Mouse (Mus musculus): ENCODE results near the gene Olfr380. TPM values are rescaled to one million over a fixed set of nuclear protein-coding genes. Genes with fewer than 3 reads are reported as not detected.

The Olfr380 gene
- total RNA-seq (2014; rRNA removed; ENCODE audit: low replicate concordance) (not detected in 2 replicates), polyA plus RNA-seq (2015; fragmentation: Nextera tagmentation; extraction: Ambion mirVana) (not detected in 2 replicates)

DNA sequence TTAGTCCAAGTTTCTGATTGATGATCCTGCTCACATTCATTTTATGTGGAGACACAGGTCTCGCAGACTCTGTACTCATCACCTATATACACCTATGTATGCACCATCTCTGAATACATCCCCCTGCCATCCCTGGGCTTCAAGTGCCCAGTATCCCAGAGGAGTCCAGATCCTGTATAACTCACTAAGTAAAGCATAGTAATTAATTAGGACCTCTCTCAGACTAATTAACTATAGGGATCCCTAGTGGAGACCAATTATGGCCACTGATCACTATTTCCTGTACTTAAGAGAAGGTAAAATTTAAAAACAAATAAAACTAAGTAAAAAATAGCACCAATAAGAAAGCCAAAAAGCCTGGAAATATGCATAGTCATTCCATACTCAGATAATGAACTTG lies at the start of gene Olfr380:
Gene Olfr380, minus strand, starts transcription at position 101 of the 400 bp plus-strand sequence.
- Histone ChIP-seq H3K4me1 (ENCODE audit: control insufficient read depth, insufficient read depth) (no peaks in the 10 kb centered on the region), H3K9me3 (replicated peaks; ENCODE audit: control insufficient read depth, low read length) (0 out of 2 replicates have a peak, but pooled peaks cover 3% of the 10 kb centered on the region), H3K4me2 (ENCODE audit: low read depth, low read length) (no peak within 1 kb of the TSS), H3K9ac (replicated peaks; ENCODE audit: low read depth, low read length) (no peak within 1 kb of the TSS), H3K4me3 (ENCODE audit: low read depth, low read length) (no peak within 1 kb of the TSS), H3K27me3 (ENCODE audit: control insufficient read depth, insufficient read depth, low read length) (no peaks in the 10 kb centered on the region), H3K27ac (ENCODE audit: low read depth) (no peak within 1 kb of the TSS), H3K36me3 (replicated peaks; ENCODE audit: control insufficient read depth, insufficient read depth, low read length) (no peaks in the 10 kb centered on the region)
- TF ChIP-seq EP300 (IDR thresholded peaks at IDR 0.05; ENCODE audit: low read depth) (no peak), CTCF (IDR thresholded peaks at IDR 0.05; ENCODE audit: low read depth) (no peak)
- no peak for ATAC-seq (ENCODE audit: insufficient read depth, low read depth)
- no peak for DNase-seq (ENCODE audit: low spot score)
- 86% methylated on average over 1 of the region's 1 CpGs for WGBS

DNA sequence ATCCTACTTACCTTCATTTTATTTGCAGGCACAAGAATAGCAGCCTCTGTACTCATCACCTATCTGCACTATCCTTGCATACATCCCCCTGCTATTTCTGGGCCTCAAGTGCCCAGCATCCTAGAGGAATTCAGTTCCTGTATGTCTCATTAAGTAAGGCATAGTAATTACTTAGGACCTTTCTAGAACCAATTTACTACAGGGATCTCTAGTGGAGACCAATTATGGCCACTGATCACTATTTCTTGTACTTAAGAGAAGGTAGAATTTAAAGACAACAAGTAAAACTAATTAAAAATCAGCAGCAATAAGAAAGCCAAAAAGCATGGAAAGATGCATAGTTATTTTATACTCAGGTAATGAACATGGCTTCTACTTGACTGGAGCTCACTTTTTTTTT lies 34.2 kb upstream of the Olfr380 start, which contains the start of gene Olfr381:
Gene Olfr381, minus strand, starts transcription at position 101 of the 400 bp plus-strand sequence.
- no peak within 1 kb of the TSS for H3K9ac ChIP-seq (replicated peaks; ENCODE audit: low read depth, low read length)
- no peak for TF ChIP-seq CTCF (IDR thresholded peaks at IDR 0.05; ENCODE audit: low read depth)
- no peak for TF ChIP-seq EP300 (IDR thresholded peaks at IDR 0.05; ENCODE audit: low read depth)
- no peaks in the 10 kb centered on the region for H3K4me1 ChIP-seq (ENCODE audit: control insufficient read depth, insufficient read depth)
- ATAC-seq (ENCODE audit: insufficient read depth, low read depth) (no peak), DNase-seq (ENCODE audit: low spot score) (no peak)
- no peaks in the 10 kb centered on the region for H3K36me3 ChIP-seq (replicated peaks; ENCODE audit: control insufficient read depth, insufficient read depth, low read length)
- H3K4me3 ChIP-seq (ENCODE audit: low read depth, low read length) = no peak within 1 kb of the TSS
- no peaks in the 10 kb centered on the region for H3K27me3 ChIP-seq (ENCODE audit: control insufficient read depth, insufficient read depth, low read length)
- no peak within 1 kb of the TSS for H3K27ac ChIP-seq (ENCODE audit: low read depth)
- H3K4me2 ChIP-seq (ENCODE audit: low read depth, low read length) = no peak within 1 kb of the TSS
- 0 out of 2 replicates have a peak, but pooled peaks cover 6% of the 10 kb centered on the region for H3K9me3 ChIP-seq (replicated peaks; ENCODE audit: control insufficient read depth, low read length)

DNA sequence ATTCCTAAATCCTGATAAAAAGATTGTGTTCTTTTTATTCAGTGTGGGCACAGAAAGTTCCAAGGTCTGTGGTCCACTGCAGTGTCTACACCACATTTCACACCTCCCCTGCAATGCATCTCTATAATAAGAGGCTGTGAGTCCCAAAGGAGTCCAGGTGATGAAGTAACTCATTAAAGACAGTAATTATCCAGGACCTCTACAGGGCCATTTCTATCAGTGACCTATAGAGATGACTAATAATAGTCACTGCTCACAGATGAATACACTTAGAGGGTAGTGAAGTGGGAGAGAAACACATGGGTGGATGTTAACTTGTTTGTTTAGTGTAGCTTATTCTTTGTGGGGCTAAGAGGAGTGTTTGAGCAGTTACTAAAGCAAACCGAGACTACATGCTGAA lies 28.9 kb downstream of the Olfr380 start, which contains the start of gene Olfr378:
Gene Olfr378, minus strand, starts transcription at position 101 of the 400 bp plus-strand sequence.
- H3K4me1 ChIP-seq (ENCODE audit: control insufficient read depth, insufficient read depth) = no peaks in the 10 kb centered on the region
- no peaks in the 10 kb centered on the region for H3K36me3 ChIP-seq (replicated peaks; ENCODE audit: control insufficient read depth, insufficient read depth, low read length)
- H3K4me3 ChIP-seq (ENCODE audit: low read depth, low read length) = no peak within 1 kb of the TSS
- 69% methylated on average over 1 of the region's 1 CpGs for WGBS
- no peak within 1 kb of the TSS for H3K4me2 ChIP-seq (ENCODE audit: low read depth, low read length)
- peaks cover 4% of the 10 kb centered on the region; the same call in 1 of the 2 replicates for H3K9me3 ChIP-seq (replicated peaks; ENCODE audit: control insufficient read depth, low read length)
- DNase-seq (ENCODE audit: low spot score) = no peak
- H3K27me3 ChIP-seq (ENCODE audit: control insufficient read depth, insufficient read depth, low read length) = no peaks in the 10 kb centered on the region
- no peak for ATAC-seq (ENCODE audit: insufficient read depth, low read depth)
- H3K27ac ChIP-seq (ENCODE audit: low read depth) = no peak within 1 kb of the TSS
- no peak within 1 kb of the TSS for H3K9ac ChIP-seq (replicated peaks; ENCODE audit: low read depth, low read length)
- no peak for TF ChIP-seq EP300 (IDR thresholded peaks at IDR 0.05; ENCODE audit: low read depth)
- TF ChIP-seq CTCF (IDR thresholded peaks at IDR 0.05; ENCODE audit: low read depth) = no peak

Other genes with a start within 250 kb of the Olfr380 start
- gene Trpv1, start 223.2 kb downstream of the Olfr380 start, total RNA-seq (2014; rRNA removed; ENCODE audit: low replicate concordance) = 3.1 TPM in 1 of 2 replicates, not detected in the other
- gene Trpv1, start 223.2 kb downstream of the Olfr380 start, polyA plus RNA-seq (2015; fragmentation: Nextera tagmentation; extraction: Ambion mirVana) = 0.07 TPM in 1 of 2 replicates, not detected in the other
- 0.04 TPM in 1 of 2 replicates, not detected in the other for gene Trpv3, start 190.1 kb downstream of the Olfr380 start, total RNA-seq (2014; rRNA removed; ENCODE audit: low replicate concordance)
- 0.07 and 0.08 TPM in 2 replicates for gene Trpv3, start 190.1 kb downstream of the Olfr380 start, polyA plus RNA-seq (2015; fragmentation: Nextera tagmentation; extraction: Ambion mirVana)
- gene Aspa, start 127.9 kb downstream of the Olfr380 start, total RNA-seq (2014; rRNA removed; ENCODE audit: low replicate concordance) = not detected in 2 replicates
- 0.23 and 0.37 TPM in 2 replicates for gene Aspa, start 127.9 kb downstream of the Olfr380 start, polyA plus RNA-seq (2015; fragmentation: Nextera tagmentation; extraction: Ambion mirVana)
- gene Gm49340, start 127.8 kb downstream of the Olfr380 start, total RNA-seq (2014; rRNA removed; ENCODE audit: low replicate concordance) = not detected in 2 replicates
- not detected in 2 replicates for gene Gm49340, start 127.8 kb downstream of the Olfr380 start, polyA plus RNA-seq (2015; fragmentation: Nextera tagmentation; extraction: Ambion mirVana)
- gene Spata22, start 127.8 kb downstream of the Olfr380 start, total RNA-seq (2014; rRNA removed; ENCODE audit: low replicate concordance) = not detected in 2 replicates
- not detected in 2 replicates for gene Spata22, start 127.8 kb downstream of the Olfr380 start, polyA plus RNA-seq (2015; fragmentation: Nextera tagmentation; extraction: Ambion mirVana)
- gene Olfr20, start 106.7 kb downstream of the Olfr380 start, total RNA-seq (2014; rRNA removed; ENCODE audit: low replicate concordance) = not detected in 2 replicates
- gene Olfr20, start 106.7 kb downstream of the Olfr380 start, polyA plus RNA-seq (2015; fragmentation: Nextera tagmentation; extraction: Ambion mirVana) = not detected in 2 replicates
- gene Olfr376, start 86.3 kb downstream of the Olfr380 start, total RNA-seq (2014; rRNA removed; ENCODE audit: low replicate concordance) = not detected in 2 replicates
- gene Olfr376, start 86.3 kb downstream of the Olfr380 start, polyA plus RNA-seq (2015; fragmentation: Nextera tagmentation; extraction: Ambion mirVana) = not detected in 2 replicates
- not detected in 2 replicates for gene Olfr1, start 57.9 kb downstream of the Olfr380 start, total RNA-seq (2014; rRNA removed; ENCODE audit: low replicate concordance)
- gene Olfr1, start 57.9 kb downstream of the Olfr380 start, polyA plus RNA-seq (2015; fragmentation: Nextera tagmentation; extraction: Ambion mirVana) = not detected in 2 replicates
- gene Olfr378, start 29.0 kb downstream of the Olfr380 start, total RNA-seq (2014; rRNA removed; ENCODE audit: low replicate concordance) = not detected in 2 replicates
- gene Olfr378, start 29.0 kb downstream of the Olfr380 start, polyA plus RNA-seq (2015; fragmentation: Nextera tagmentation; extraction: Ambion mirVana) = not detected in 2 replicates
- gene Olfr381, start 34.1 kb upstream of the Olfr380 start, total RNA-seq (2014; rRNA removed; ENCODE audit: low replicate concordance) = not detected in 2 replicates
- not detected in 2 replicates for gene Olfr381, start 34.1 kb upstream of the Olfr380 start, polyA plus RNA-seq (2015; fragmentation: Nextera tagmentation; extraction: Ambion mirVana)
- gene Olfr382, start 59.7 kb upstream of the Olfr380 start, total RNA-seq (2014; rRNA removed; ENCODE audit: low replicate concordance) = not detected in 2 replicates
- not detected in 2 replicates for gene Olfr382, start 59.7 kb upstream of the Olfr380 start, polyA plus RNA-seq (2015; fragmentation: Nextera tagmentation; extraction: Ambion mirVana)
- not detected in 2 replicates for gene Olfr385, start 135.5 kb upstream of the Olfr380 start, total RNA-seq (2014; rRNA removed; ENCODE audit: low replicate concordance)
- not detected in 2 replicates for gene Olfr385, start 135.5 kb upstream of the Olfr380 start, polyA plus RNA-seq (2015; fragmentation: Nextera tagmentation; extraction: Ambion mirVana)
- not detected in 2 replicates for gene Olfr384, start 141.1 kb upstream of the Olfr380 start, total RNA-seq (2014; rRNA removed; ENCODE audit: low replicate concordance)
- gene Olfr384, start 141.1 kb upstream of the Olfr380 start, polyA plus RNA-seq (2015; fragmentation: Nextera tagmentation; extraction: Ambion mirVana) = not detected in 2 replicates
- gene Zfp735, start 231.3 kb upstream of the Olfr380 start, total RNA-seq (2014; rRNA removed; ENCODE audit: low replicate concordance) = not detected in 2 replicates
- gene Zfp735, start 231.3 kb upstream of the Olfr380 start, polyA plus RNA-seq (2015; fragmentation: Nextera tagmentation; extraction: Ambion mirVana) = not detected in 2 replicates